Mouse (Mus musculus) C2C12 (cell line): Measurements from ENCODE around the gene Rhox2h. TPM values are rescaled to one million over a fixed set of nuclear protein-coding genes. Genes with fewer than 3 reads are reported as not detected.

ENCODE experiments used
- polyA plus RNA-seq: library from polyadenylated mRNA; unstranded; fragments of >200 nt; fragmentation: generic; extraction: Trizol; gene quantifications from one replicate; pipeline ENCODE4 v1.2.1, GENCODE M21; 2012; ENCODE audit warnings: missing spikeins

Gene Rhox2h
- polyA plus RNA-seq, 1 experiment, result 0.06 TPM

Other genes with a start within 250 kb of the Rhox2h start
- gene Rhox4b, start 240.8 kb downstream of the Rhox2h start, polyA plus RNA-seq, result not detected
- gene Rhox2c, start 219.6 kb downstream of the Rhox2h start, polyA plus RNA-seq, result not detected
- not detected for gene Rhox3c, start 214.7 kb downstream of the Rhox2h start, polyA plus RNA-seq
- gene Rhox4c, start 192.9 kb downstream of the Rhox2h start, polyA plus RNA-seq, result not detected
- not detected for gene Rhox2d, start 179.8 kb downstream of the Rhox2h start, polyA plus RNA-seq
- gene Rhox4d, start 158.9 kb downstream of the Rhox2h start, polyA plus RNA-seq, result not detected
- not detected for gene Rhox2e, start 142.8 kb downstream of the Rhox2h start, polyA plus RNA-seq
- not detected for gene Rhox3e, start 131.3 kb downstream of the Rhox2h start, polyA plus RNA-seq
- gene Rhox4e, start 115.9 kb downstream of the Rhox2h start, polyA plus RNA-seq, result not detected
- gene Rhox2f, start 101.9 kb downstream of the Rhox2h start, polyA plus RNA-seq, result not detected
- not detected for gene Rhox3f, start 92.3 kb downstream of the Rhox2h start, polyA plus RNA-seq
- not detected for gene Rhox4f, start 65.6 kb downstream of the Rhox2h start, polyA plus RNA-seq
- not detected for gene Rhox3g, start 44.7 kb downstream of the Rhox2h start, polyA plus RNA-seq
- gene Rhox2g, start 29.8 kb downstream of the Rhox2h start, polyA plus RNA-seq, result not detected
- not detected for gene Rhox4g, start 21.9 kb downstream of the Rhox2h start, polyA plus RNA-seq
- gene Rhox3h, start 4.5 kb downstream of the Rhox2h start, polyA plus RNA-seq, result not detected
- 2.4 TPM for gene Rhox5, start 131.6 kb upstream of the Rhox2h start, polyA plus RNA-seq
- not detected for gene Rhox6, start 153.6 kb upstream of the Rhox2h start, polyA plus RNA-seq
- not detected for gene Rhox7a, start 158.4 kb upstream of the Rhox2h start, polyA plus RNA-seq
- gene Rhox8, start 205.7 kb upstream of the Rhox2h start, polyA plus RNA-seq, result not detected
- gene Rhox7b, start 224.0 kb upstream of the Rhox2h start, polyA plus RNA-seq, result not detected
- gene Rhox9, start 228.5 kb upstream of the Rhox2h start, polyA plus RNA-seq, result not detected